Mouse (Mus musculus): Measurements from ENCODE around the gene Izumo1.
"Not testable (repeated sequence)": the region's sequence is repeated elsewhere in the genome, so short reads cannot be mapped to it uniquely, and the experiment has no call there.

Izumo1 gene

GRCm38 (mm10) chr7:45640191-45640957, 18.8 kb downstream of the Izumo1 start:
- in situ Hi-C loops (cut with MboI; ENCODE audit: unreplicated experiment in 2 of 2) = no loop called here

- in situ Hi-C loops (cut with MboI; ENCODE audit: unreplicated experiment in 2 of 2) = no loop called here
Observed at GRCm38 (mm10) chr7:45641391-45642040, 19.9 kb downstream of the Izumo1 start.

- in situ Hi-C loops (cut with MboI; ENCODE audit: unreplicated experiment in 2 of 2) = no loop called here
Observed at GRCm38 (mm10) chr7:45642083-45642482, 20.5 kb downstream of the Izumo1 start.

- in situ Hi-C loops (cut with MboI; ENCODE audit: unreplicated experiment in 2 of 2) = no loop called here
Observed at GRCm38 (mm10) chr7:45642503-45643255, 21.1 kb downstream of the Izumo1 start.

- in situ Hi-C loops (cut with MboI; ENCODE audit: unreplicated experiment in 2 of 2) = no loop called here
Observed at GRCm38 (mm10) chr7:45643441-45644178, 22.0 kb downstream of the Izumo1 start.

GRCm38 (mm10) chr7:45644183-45644582, 22.6 kb downstream of the Izumo1 start:
- in situ Hi-C loops (cut with MboI; ENCODE audit: unreplicated experiment in 2 of 2) = no loop called here

- in situ Hi-C loops (cut with MboI; ENCODE audit: unreplicated experiment in 2 of 2) = no loop called here
Observed at GRCm38 (mm10) chr7:45644872-45645590, 23.4 kb downstream of the Izumo1 start.

- in situ Hi-C loops (cut with MboI; ENCODE audit: unreplicated experiment in 2 of 2) = no loop called here
Observed at GRCm38 (mm10) chr7:45645591-45645971, 24.0 kb downstream of the Izumo1 start.

GRCm38 (mm10) chr7:45646671-45647070, 25.1 kb downstream of the Izumo1 start:
- in situ Hi-C loops (cut with MboI; ENCODE audit: unreplicated experiment in 2 of 2) = no loop called here

- in situ Hi-C loops (cut with MboI; ENCODE audit: unreplicated experiment in 2 of 2) = no loop called here
Observed at GRCm38 (mm10) chr7:45649351-45649750, 27.7 kb downstream of the Izumo1 start.

- in situ Hi-C loops (cut with MboI; ENCODE audit: unreplicated experiment in 2 of 2) = not testable (repeated sequence)
Observed at GRCm38 (mm10) chr7:45650484-45650883, 28.9 kb downstream of the Izumo1 start.

GRCm38 (mm10) chr7:45654424-45655047, 32.9 kb downstream of the Izumo1 start:
- in situ Hi-C loops (cut with MboI; ENCODE audit: unreplicated experiment in 2 of 2) = no loop called here

- in situ Hi-C loops (cut with MboI; ENCODE audit: unreplicated experiment in 2 of 2) = no loop called here
Observed at GRCm38 (mm10) chr7:45660746-45661478, 39.3 kb downstream of the Izumo1 start.

- in situ Hi-C loops (cut with MboI; ENCODE audit: unreplicated experiment in 2 of 2) = not testable (repeated sequence)
Observed at GRCm38 (mm10) chr7:45661702-45662101, 40.1 kb downstream of the Izumo1 start.

- in situ Hi-C loops (cut with MboI; ENCODE audit: unreplicated experiment in 2 of 2) = no loop called here
Observed at GRCm38 (mm10) chr7:45665303-45666138, 43.9 kb downstream of the Izumo1 start.

- in situ Hi-C loops (cut with MboI; ENCODE audit: unreplicated experiment in 2 of 2) = no loop called here
Observed at GRCm38 (mm10) chr7:45666161-45666560, 44.5 kb downstream of the Izumo1 start, which contains the start of gene Fut2. Gene Fut2, minus strand, starts transcription at chr7:45666394.

- in situ Hi-C loops (cut with MboI; ENCODE audit: unreplicated experiment in 2 of 2) = no loop called here
Observed at GRCm38 (mm10) chr7:45667761-45668160, 46.1 kb downstream of the Izumo1 start.

- in situ Hi-C loops (cut with MboI; ENCODE audit: unreplicated experiment in 2 of 2) = no loop called here
Observed at GRCm38 (mm10) chr7:45668921-45669320, 47.3 kb downstream of the Izumo1 start.
